Mouse (Mus musculus) thymus, postnatal 36 days (tissue): ENCODE data around the gene Dppa4.
"Not testable (repeated sequence)": the region's sequence is repeated elsewhere in the genome, so short reads cannot be mapped to it uniquely, and the experiment has no call there.

ENCODE experiments used
- DNase-seq, 2 experiments: peaks; one replicate each; pipeline ENCODE4 v3.0.0; 2022; ENCODE audit warnings: mixed read lengths in 2 of 2

The Dppa4 gene

GRCm38 (mm10) chr16:48283517-48283916, at the start of gene Dppa4:
Gene Dppa4 (plus strand): TSS chr16:48283733.
- no peak for DNase-seq

- no peak for DNase-seq
Observed at GRCm38 (mm10) chr16:48234999-48235398, 48.5 kb upstream of the Dppa4 start.

- DNase-seq: no peak
Observed at GRCm38 (mm10) chr16:48237676-48238075, 45.9 kb upstream of the Dppa4 start.

DNA sequence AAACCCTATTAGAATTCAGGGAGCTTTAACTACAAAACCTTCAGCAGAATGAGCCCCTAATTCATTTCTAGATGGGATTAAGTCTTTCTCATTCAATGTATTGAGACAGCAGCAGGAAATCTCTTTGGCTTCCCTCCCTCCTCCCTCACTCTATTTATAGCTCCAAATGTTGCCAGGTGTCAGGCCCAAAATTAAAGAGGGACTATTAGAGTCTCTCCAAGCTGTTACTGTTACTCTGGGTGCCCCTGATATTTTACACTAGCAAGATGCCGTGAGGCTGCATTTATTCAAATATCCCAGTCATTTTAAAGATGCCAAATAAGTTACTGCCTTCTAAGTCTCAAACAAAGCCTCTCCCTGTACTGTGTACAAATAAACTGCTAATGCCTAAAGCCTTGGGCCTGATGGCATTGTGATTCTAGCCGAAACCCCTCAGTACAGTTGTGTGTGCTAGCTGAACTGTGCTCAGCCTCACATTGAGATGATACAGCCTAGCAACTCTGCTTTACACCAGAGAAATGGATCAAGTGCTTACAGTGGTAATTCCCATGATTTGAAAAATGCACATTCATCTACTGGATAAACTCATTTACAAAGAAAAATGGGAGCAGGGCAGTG, 36.4 kb upstream of the Dppa4 start:
- DNase-seq: no peak

GRCm38 (mm10) chr16:48252824-48253223, 30.7 kb upstream of the Dppa4 start:
- DNase-seq: no peak

DNA sequence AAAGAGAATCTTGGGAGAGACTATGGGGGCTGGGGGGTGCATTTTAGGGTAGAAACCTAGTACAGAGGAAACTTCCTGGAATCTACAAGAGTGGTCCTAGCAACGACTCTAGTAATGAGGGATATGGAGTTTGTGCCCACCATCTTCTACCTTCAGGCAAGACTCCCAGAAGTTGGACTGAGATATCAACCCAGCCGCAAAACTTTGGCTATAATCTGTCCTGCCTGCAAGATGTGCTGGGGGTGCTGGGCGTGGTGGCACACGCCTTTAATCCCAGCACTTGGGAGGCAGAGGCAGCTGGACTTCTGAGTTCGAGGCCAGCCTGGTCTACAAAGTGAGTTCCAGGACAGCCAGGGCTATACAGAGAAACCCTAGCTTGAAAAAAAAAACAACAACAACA, 28.9 kb upstream of the Dppa4 start:
- no peak for DNase-seq

DNA sequence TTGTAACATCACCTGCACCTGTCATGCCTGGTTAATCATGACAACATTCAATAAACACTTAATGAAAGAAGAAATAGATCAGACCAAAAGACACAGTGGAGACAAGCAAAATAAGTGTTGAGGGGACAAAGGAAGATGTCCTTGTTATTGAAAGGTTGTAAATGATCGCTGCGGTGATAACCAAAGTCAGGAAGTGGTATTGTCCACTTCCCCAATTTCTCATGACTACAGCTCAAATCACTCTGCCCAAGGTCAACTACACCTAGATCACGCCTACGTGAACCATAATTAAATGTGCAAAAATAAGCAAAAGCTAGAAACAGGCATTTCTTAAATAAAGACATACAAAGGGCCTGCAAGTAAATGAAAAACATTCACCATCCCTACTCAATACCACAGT, 24.0 kb upstream of the Dppa4 start:
- DNase-seq: no peak

DNA sequence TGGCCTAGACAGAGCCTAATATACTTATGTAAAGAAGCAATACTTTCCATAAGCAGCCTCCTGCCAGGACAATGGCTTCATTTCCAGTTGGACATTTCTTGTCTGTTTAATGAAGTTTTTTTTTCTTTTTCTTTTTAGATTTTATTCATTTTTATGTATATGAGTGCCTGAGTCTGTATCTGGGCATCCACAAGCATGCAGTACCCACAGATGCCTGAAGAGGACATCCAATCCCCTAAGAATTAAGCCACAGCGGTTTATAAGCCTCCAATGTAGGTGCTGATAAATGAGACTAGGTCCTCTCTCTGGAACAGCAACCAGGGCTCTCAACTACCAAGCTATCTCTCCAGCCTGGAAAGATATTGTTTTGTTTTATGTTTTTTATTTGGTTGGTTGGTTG, 20.6 kb upstream of the Dppa4 start:
- DNase-seq: no peak

DNA sequence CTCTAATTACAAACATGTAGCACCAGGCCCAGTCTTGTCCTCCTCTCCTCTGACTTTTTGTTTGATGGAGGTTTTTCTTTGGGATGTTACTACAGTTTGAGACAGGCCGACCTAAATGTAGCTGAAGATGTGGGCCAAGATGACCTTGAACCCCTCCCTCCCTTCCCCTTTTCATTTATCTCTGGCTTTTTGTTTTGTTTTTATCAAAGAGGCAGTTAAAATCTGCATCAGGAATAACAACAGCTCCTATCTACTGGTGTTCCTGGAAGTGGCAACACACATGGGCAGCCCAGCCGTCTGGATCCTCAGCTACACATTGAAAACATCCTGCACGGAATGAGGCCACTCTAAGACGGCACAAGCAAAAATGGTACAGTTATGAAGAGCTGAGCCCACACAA, 17.7 kb upstream of the Dppa4 start:
- DNase-seq: no peak

GRCm38 (mm10) chr16:48276940-48277339, 6.6 kb upstream of the Dppa4 start:
- no peak for DNase-seq

GRCm38 (mm10) chr16:48280883-48281282, 2.6 kb upstream of the Dppa4 start:
- DNase-seq: no peak

- DNase-seq: no peak
Observed at GRCm38 (mm10) chr16:48282801-48283200, 732 bp upstream of the Dppa4 start.

DNA sequence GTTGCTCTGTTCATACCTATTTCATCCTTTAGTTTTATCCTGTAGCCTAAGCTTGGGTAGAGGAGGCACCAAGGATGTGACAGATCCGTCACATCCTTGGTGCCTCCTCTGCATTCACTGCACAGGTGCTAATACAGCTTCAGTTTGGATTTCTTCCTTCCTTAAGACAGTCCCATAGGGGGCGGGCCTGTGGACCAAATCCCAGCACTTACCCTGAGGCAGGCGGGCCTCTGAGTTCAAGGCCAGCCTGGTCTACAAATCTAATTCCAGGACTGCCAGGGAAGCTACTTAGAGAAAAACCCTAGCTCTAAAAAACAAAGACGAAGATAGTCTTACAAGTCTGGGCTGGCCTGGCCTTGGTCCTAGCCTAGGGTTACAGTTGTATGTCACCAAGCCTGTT, 2.0 kb downstream of the Dppa4 start:
- no peak for DNase-seq

DNA sequence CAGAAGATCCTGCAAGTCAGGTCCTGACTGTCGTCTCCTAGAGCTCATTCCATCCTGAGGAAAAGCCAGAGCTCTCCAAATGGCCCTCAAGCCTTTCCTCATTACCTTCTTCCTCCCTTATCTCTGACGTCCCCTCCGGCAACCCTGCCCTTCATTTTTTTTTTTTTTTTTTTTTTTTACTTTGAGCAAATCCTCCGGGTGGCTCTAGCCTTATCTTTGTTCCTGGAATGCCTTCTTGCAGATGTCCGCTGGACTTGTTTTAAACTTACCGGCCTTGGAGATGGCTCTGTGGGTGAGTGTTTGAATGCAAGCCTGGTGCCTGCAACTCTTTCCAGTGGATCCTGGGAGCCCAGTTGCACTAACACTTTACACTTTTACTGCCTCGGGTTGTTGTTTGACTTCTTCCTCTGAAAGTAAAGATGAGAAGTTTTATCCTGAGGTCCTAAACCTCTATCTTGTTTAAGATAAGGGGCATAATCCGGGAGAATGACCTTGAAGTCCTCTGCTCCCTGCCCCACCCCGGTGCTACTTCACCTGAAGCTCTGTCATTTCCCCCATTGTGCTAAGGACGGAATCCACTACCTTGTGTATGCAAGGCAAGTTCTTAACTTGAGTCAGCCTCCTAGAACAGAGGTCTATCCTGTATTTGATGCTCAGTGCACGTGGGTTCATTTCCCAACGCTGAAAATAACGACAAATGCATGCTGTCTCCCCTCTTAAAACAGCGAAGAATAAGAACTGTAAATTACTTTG, 14.0 kb downstream of the Dppa4 start:
- no peak for DNase-seq

GRCm38 (mm10) chr16:48299884-48300283, 16.4 kb downstream of the Dppa4 start:
- DNase-seq: no peak

DNA sequence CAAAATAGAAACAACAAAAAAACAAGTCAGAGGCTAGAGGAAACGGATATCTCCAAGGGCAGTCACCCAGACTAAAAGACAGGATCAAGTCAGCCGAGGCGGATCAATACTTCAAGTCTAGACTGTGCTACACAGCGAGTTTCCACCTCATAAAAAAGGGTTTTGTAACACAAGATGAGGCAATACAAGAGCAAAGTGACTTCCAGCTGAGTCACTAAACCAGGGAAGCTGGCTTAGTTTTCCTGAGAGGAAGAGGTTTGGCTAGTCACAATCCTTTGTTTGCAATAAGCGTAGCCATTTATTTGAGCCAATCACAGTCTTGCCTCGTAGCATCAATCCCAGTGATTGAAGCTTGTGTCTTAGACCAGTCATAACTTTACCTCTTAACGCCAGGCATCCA, 20.0 kb downstream of the Dppa4 start, which contains the start of gene Dppa2:
Gene Dppa2, plus strand, starts transcription at position 400 of the 400 bp plus-strand sequence.
- DNase-seq: no peak

GRCm38 (mm10) chr16:48303983-48304382, 20.4 kb downstream of the Dppa4 start:
- DNase-seq: no peak

GRCm38 (mm10) chr16:48308916-48309315, 25.4 kb downstream of the Dppa4 start:
- DNase-seq: not testable (repeated sequence)

GRCm38 (mm10) chr16:48309912-48310630, 26.5 kb downstream of the Dppa4 start:
- no peak for DNase-seq

- no peak for DNase-seq
Observed at GRCm38 (mm10) chr16:48315294-48315693, 31.8 kb downstream of the Dppa4 start.

DNA sequence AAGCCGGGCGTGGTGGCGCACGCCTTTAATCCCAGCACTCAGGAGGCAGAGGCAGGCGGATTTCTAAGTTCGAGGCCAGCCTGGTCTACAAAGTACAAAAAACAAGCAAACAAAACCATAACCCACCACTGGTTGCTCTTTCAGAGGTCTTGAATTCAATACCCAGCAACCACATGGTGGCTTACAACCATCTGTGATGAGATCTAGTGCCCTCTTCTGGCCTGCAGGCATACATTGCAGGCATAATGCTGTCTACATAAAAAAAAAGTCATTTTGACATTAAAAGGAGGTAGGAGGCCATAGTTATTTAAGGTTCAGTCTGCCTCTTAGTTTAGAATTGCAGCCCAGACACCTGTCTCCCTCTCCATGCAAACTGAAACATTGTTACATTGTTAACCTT, 37.2 kb downstream of the Dppa4 start:
- no peak for DNase-seq

DNA sequence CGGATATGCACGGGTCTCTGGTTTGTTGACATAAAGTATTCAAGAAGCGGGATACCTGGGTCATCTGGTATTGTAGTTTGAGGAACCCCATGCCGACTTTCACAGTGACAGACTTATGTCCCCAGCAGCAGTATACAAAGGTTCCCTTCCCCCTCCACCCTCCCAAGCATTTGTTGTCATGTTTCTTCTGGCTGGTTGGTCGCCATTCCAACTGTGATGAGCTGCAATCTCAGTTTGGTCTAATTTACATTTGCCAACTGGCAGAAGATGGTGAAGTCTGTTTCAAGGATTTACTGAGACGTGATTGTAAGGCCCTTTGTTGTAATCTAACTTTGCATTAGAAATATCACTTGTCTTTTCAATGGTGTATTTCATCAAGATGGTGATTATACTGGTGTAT, 39.6 kb downstream of the Dppa4 start:
- DNase-seq: no peak

GRCm38 (mm10) chr16:48323602-48324345, 40.2 kb downstream of the Dppa4 start:
- no peak for DNase-seq
